In the genomic region with DNA sequence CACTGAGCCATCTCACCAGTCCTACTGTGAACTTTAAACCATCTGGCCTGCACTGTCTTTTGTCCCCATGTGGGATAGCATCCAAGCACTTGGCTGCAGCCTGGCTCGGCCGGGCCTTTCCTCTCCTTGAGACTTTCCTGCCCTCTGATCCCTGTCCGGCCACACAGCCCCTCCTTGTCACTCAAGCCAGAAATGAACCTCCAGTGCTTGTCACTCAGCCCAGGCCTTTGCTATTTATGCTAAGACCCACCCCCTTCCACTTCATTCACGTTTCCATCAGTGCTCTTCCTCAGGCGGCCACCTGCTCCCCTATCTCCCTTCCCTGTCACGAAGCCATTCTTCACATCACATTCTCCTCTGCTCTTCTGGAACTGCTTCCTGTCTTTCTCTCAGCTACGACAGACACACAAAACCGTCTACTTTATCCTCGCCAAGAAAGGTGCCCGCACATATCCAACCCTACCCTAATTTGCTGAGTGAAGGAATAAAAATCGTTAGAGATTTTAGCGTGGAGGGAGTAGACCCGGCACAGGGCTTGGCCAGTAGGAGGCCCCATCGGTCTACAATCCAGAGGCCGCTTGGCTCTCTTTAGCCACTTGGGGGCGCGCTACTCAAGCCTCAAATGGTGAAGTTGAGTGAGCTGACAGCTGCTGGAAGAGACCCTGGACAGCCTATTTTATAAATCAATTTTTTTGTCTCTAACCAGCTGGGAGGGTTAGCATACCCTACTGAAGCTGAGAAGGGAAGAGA, we compare ENCODE assay signal across 8 mouse cellular contexts. TPM values are rescaled to one million over a fixed set of nuclear protein-coding genes. Genes with fewer than 3 reads are reported as not detected.
DNase-seq lines count a peak whose midpoint lies in the region; ATAC-seq lines count a peak whose summit lies in the region.

No protein-coding gene starts in this region.

- H3K4me1 ChIP-seq in intestine, embryonic 14.5 days (replicated peaks; ENCODE audit: control insufficient read depth, insufficient read depth, low read length), result no peaks in the 10 kb centered on the region
- no peaks in the 10 kb centered on the region for H3K4me1 ChIP-seq in intestine, embryonic 16.5 days (ENCODE audit: control insufficient read depth, insufficient read depth, low read length)
- H3K4me1 ChIP-seq in forebrain, embryonic 16.5 days (replicated peaks; ENCODE audit: control insufficient read depth, insufficient read depth, low read length), result no peaks in the 10 kb centered on the region
- no peaks in the 10 kb centered on the region for H3K4me1 ChIP-seq in hindbrain, embryonic 11.5 days (replicated peaks; ENCODE audit: control insufficient read depth, insufficient read depth, low read length)
- H3K4me1 ChIP-seq in midbrain, embryonic 11.5 days (ENCODE audit: control insufficient read depth, insufficient read depth, low read length), result no peaks in the 10 kb centered on the region

- no peak overlapping the region for H3K9ac ChIP-seq in intestine, embryonic 14.5 days (ENCODE audit: low read length)
- no peak overlapping the region for H3K9ac ChIP-seq in intestine, embryonic 16.5 days (ENCODE audit: low read depth, low read length)
- no peak overlapping the region for H3K9ac ChIP-seq in forebrain, embryonic 16.5 days (replicated peaks; ENCODE audit: low read depth, low read length)
- H3K9ac ChIP-seq in hindbrain, embryonic 11.5 days (ENCODE audit: low read depth, low read length), result no peak overlapping the region
- no peak overlapping the region for H3K9ac ChIP-seq in midbrain, embryonic 11.5 days (ENCODE audit: low read length)

- no peaks in the 10 kb centered on the region for H3K27me3 ChIP-seq in intestine, embryonic 14.5 days (replicated peaks; ENCODE audit: control insufficient read depth, insufficient read depth, low read length)
- no peaks in the 10 kb centered on the region for H3K27me3 ChIP-seq in intestine, embryonic 16.5 days (replicated peaks; ENCODE audit: control insufficient read depth, insufficient read depth, low read length)
- H3K27me3 ChIP-seq in forebrain, embryonic 16.5 days (replicated peaks; ENCODE audit: control insufficient read depth, insufficient read depth, low read length), result no peaks in the 10 kb centered on the region
- no peaks in the 10 kb centered on the region for H3K27me3 ChIP-seq in hindbrain, embryonic 11.5 days (ENCODE audit: control insufficient read depth, insufficient read depth, low read length)
- H3K27me3 ChIP-seq in midbrain, embryonic 11.5 days (ENCODE audit: control insufficient read depth, insufficient read depth, low read length), result no peaks in the 10 kb centered on the region

- no peaks in the 10 kb centered on the region for H3K36me3 ChIP-seq in intestine, embryonic 14.5 days (ENCODE audit: control insufficient read depth, insufficient read depth, low read length)
- H3K36me3 ChIP-seq in intestine, embryonic 16.5 days (ENCODE audit: control insufficient read depth, insufficient read depth, low read length), result no peaks in the 10 kb centered on the region
- H3K36me3 ChIP-seq in forebrain, embryonic 16.5 days (ENCODE audit: control insufficient read depth, insufficient read depth), result no peaks in the 10 kb centered on the region
- no peaks in the 10 kb centered on the region for H3K36me3 ChIP-seq in hindbrain, embryonic 11.5 days (ENCODE audit: control insufficient read depth, insufficient read depth, low read length)
- no peaks in the 10 kb centered on the region for H3K36me3 ChIP-seq in midbrain, embryonic 11.5 days (ENCODE audit: control insufficient read depth, insufficient read depth, low read length)

- no peak overlapping the region for H3K27ac ChIP-seq in intestine, embryonic 14.5 days (ENCODE audit: low read depth)
- no peak overlapping the region for H3K27ac ChIP-seq in intestine, embryonic 16.5 days (ENCODE audit: low read length)
- no peak overlapping the region for H3K27ac ChIP-seq in forebrain, embryonic 16.5 days (ENCODE audit: low read length)
- H3K27ac ChIP-seq in hindbrain, embryonic 11.5 days (ENCODE audit: low read depth, low read length), result peak overlapping the region; percentile 58; the same call in 1 of the 2 replicates
- no peak overlapping the region for H3K27ac ChIP-seq in midbrain, embryonic 11.5 days (ENCODE audit: low read depth, low read length)

- WGBS in intestine, embryonic 14.5 days, result 26% methylated on average over 17 of the region's 17 CpGs
- WGBS in intestine, embryonic 16.5 days, result 24% methylated on average over 17 of the region's 17 CpGs
- 18% methylated on average over 17 of the region's 17 CpGs for WGBS in forebrain, embryonic 16.5 days
- WGBS in hindbrain, embryonic 11.5 days, result 18% methylated on average over 17 of the region's 17 CpGs
- WGBS in midbrain, embryonic 11.5 days, result 25% methylated on average over 17 of the region's 17 CpGs

- no peak overlapping the region for H3K4me3 ChIP-seq in intestine, embryonic 14.5 days (ENCODE audit: low read depth, low read length)
- H3K4me3 ChIP-seq in intestine, embryonic 16.5 days (ENCODE audit: low read length), result no peak overlapping the region
- H3K4me3 ChIP-seq in forebrain, embryonic 16.5 days (replicated peaks; ENCODE audit: low read length), result no peak overlapping the region
- no peak overlapping the region for H3K4me3 ChIP-seq in hindbrain, embryonic 11.5 days (ENCODE audit: low read depth, low read length)
- no peak overlapping the region for H3K4me3 ChIP-seq in midbrain, embryonic 11.5 days (ENCODE audit: low read depth, low read length)

- H3K4me2 ChIP-seq in intestine, embryonic 14.5 days (ENCODE audit: low read length), result no peak overlapping the region
- H3K4me2 ChIP-seq in intestine, embryonic 16.5 days (ENCODE audit: low read depth, low read length), result no peak overlapping the region
- no peak overlapping the region for H3K4me2 ChIP-seq in forebrain, embryonic 16.5 days (ENCODE audit: low read length)
- H3K4me2 ChIP-seq in hindbrain, embryonic 11.5 days (replicated peaks; ENCODE audit: low read depth, low read length), result no peak overlapping the region
- no peak overlapping the region for H3K4me2 ChIP-seq in midbrain, embryonic 11.5 days

- ATAC-seq in intestine, embryonic 14.5 days (replicated peaks; ENCODE audit: low FRiP score, low TSS enrichment, low read depth), result 0 out of 2 replicates have a peak, but pooled peaks have one; percentile 56
- no peak for ATAC-seq in intestine, embryonic 16.5 days
- peak; percentile 63 for ATAC-seq in forebrain, embryonic 16.5 days
- peak; percentile 67 for ATAC-seq in hindbrain, embryonic 11.5 days (ENCODE audit: low FRiP score)
- peak; percentile 71 for ATAC-seq in midbrain, embryonic 11.5 days (ENCODE audit: low FRiP score)

- DNase-seq in intestine, embryonic 14.5 days (ENCODE audit: low spot score), result peak; percentile 90
- peak; percentile 66 for DNase-seq in cerebellum, adult 11-12 months
- peak; percentile 92 for DNase-seq in hindbrain, embryonic 11.5 days (ENCODE audit: low spot score)
- peak; percentile 81 to 86 for DNase-seq in left cerebral cortex, adult 18-20 months (ENCODE audit: low spot score in 2 of 2)
- peak; percentile 98 for DNase-seq in midbrain, embryonic 11.5 days (ENCODE audit: low spot score, missing footprints)
- DNase-seq in right cerebral cortex, postnatal 4 days, result peak; percentile 87

- no peaks in the 10 kb centered on the region for H3K9me3 ChIP-seq in intestine, embryonic 14.5 days (ENCODE audit: control insufficient read depth, low read length)
- H3K9me3 ChIP-seq in intestine, embryonic 16.5 days (ENCODE audit: control insufficient read depth, low read length), result no peaks in the 10 kb centered on the region
- H3K9me3 ChIP-seq in forebrain, embryonic 16.5 days (ENCODE audit: control insufficient read depth, low read length), result no peaks in the 10 kb centered on the region
- no peaks in the 10 kb centered on the region for H3K9me3 ChIP-seq in hindbrain, embryonic 11.5 days (ENCODE audit: control insufficient read depth, low read length)
- no peaks in the 10 kb centered on the region for H3K9me3 ChIP-seq in midbrain, embryonic 11.5 days (ENCODE audit: control insufficient read depth, low read length)

RNA-seq across cellular contexts. Expression of a gene that starts 33.2 kb away (rescaled TPM):
- polyA plus RNA-seq in intestine, embryonic 14.5 days (2014; fragmentation: Nextera tagmentation; extraction: Ambion mirVana), result 21.9 and 24.8 TPM in 2 replicates
- 23.1 and 23.3 TPM in 2 replicates for polyA plus RNA-seq in intestine, embryonic 16.5 days (2015; fragmentation: Nextera tagmentation; extraction: Ambion mirVana)
- 36.6 and 38.4 TPM in 2 replicates for polyA plus RNA-seq in forebrain, embryonic 16.5 days (2015; fragmentation: Nextera tagmentation; extraction: Ambion mirVana)
- 17.9 and 19.9 TPM in 2 replicates for polyA plus RNA-seq in hindbrain, embryonic 11.5 days (2014; fragmentation: Nextera tagmentation; extraction: Ambion mirVana)
- 10 to 100 TPM; 34.9 TPM for total RNA-seq in left cerebral cortex, adult 18-20 months (2021)
- 20.3 and 22.9 TPM in 2 replicates for polyA plus RNA-seq in midbrain, embryonic 11.5 days (2014; fragmentation: Nextera tagmentation; extraction: Ambion mirVana)

RNA-seq across cellular contexts. Expression of a gene that starts 33.4 kb away (rescaled TPM):
- polyA plus RNA-seq in intestine, embryonic 14.5 days (2014; fragmentation: Nextera tagmentation; extraction: Ambion mirVana), result 7.0 and 8.8 TPM in 2 replicates
- polyA plus RNA-seq in intestine, embryonic 16.5 days (2015; fragmentation: Nextera tagmentation; extraction: Ambion mirVana), result 1.5 and 1.9 TPM in 2 replicates
- 10.4 and 16.9 TPM in 2 replicates for polyA plus RNA-seq in forebrain, embryonic 16.5 days (2015; fragmentation: Nextera tagmentation; extraction: Ambion mirVana)
- 8.9 and 14.4 TPM in 2 replicates for polyA plus RNA-seq in hindbrain, embryonic 11.5 days (2014; fragmentation: Nextera tagmentation; extraction: Ambion mirVana)
- 100 to 1,000 TPM; 176 TPM for total RNA-seq in left cerebral cortex, adult 18-20 months (2021)
- polyA plus RNA-seq in midbrain, embryonic 11.5 days (2014; fragmentation: Nextera tagmentation; extraction: Ambion mirVana), result 8.7 and 9.3 TPM in 2 replicates
